ENCODE assay signal across 11 mouse cellular contexts in the genomic region with DNA sequence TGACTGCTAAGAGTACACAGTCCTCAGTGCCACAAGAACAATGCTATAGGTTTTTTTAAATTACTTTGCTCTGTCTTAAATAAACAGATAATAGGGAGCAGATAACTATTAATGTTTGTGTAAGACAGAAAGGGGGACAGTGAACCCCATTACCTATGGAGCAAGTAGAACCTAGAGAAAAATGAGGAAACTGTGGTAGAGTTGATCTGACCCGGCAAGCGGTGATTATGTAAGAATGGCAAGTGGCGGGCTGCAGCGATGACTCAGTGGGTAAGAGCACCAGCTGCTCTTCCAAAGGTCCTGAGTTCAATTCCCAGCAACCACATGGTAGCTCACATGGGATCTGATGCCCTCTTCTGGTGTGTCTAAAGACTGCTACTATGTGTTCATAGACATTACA.
DNase-seq lines count a peak whose midpoint lies in the region; ATAC-seq lines count a peak whose summit lies in the region.
"Had no signal": no experiment of that assay in that cellular context is flagged by ENCODE, and none has a peak within 500 bp of the region (broad histone marks: within the 10 kb centered on the region; RNA-seq: fewer than 3 reads in every experiment).

No protein-coding gene starts in this region.

- ATAC-seq in megakaryocyte progenitor cell, adult 5-6 weeks (replicated peaks; ENCODE audit: poor library complexity): peak; percentile 89

- intact Hi-C loops in heart, postnatal 10 days (cut with DNase I): no loop called here

- DNase-seq in heart, adult 11 months: peak; percentile 86
- DNase-seq in heart, postnatal 10 days: no peak
- DNase-seq in 3T3-L1 (ENCODE audit: low read depth, low spot score) (peak; percentile 46), adipocyte (ENCODE audit: low spot score) (peak; percentile 29)
- no peak for DNase-seq in spleen, postnatal 14 days (ENCODE audit: low spot score in 2 of 2)
- no peak for DNase-seq in embryo, embryonic 10.5 days (ENCODE audit: low spot score)
- DNase-seq in spleen, postnatal 10 days (ENCODE audit: low spot score in 2 of 2): no peak
- DNase-seq: cerebellum, adult 9-10 months; kidney, adult 2 months; thymus, adult 18-20 months had no signal

Comparison
In these comparisons a context has a peak if more than half of its experiments do, and no peak if none do; other contexts are left out.
1. DNase-seq: peak in heart, adult 11 months (single experiment), 3T3-L1 (single experiment) and adipocyte (single experiment); none in heart, postnatal 10 days (0 of 2), spleen, postnatal 14 days (0 of 2), embryo, embryonic 10.5 days (single experiment) and spleen, postnatal 10 days (0 of 2).